Mouse (Mus musculus) cortical plate, adult 2 months (tissue): ENCODE measurements at regions not wholly inside any gene's neighbourhood (a gene's known extent, or its start where the extent isn't known, plus 50 kb on each side); places are given as distances from the start of the nearest gene placed in this dataset.

ENCODE experiments used
- H3K27ac ChIP-seq: fragments of 200-500 bp; 2 replicates; pipeline ENCODE4 v1.5.1; 2012; ENCODE audit warnings: low read length, control low read depth, inconsistent platforms; ENCODE audit not compliant: insufficient read depth
- H3K4me1 ChIP-seq: fragments of 200-500 bp; 2 replicates; pipeline ENCODE4 v1.6.1; 2011; ENCODE audit warnings: low read length; ENCODE audit not compliant: control insufficient read depth, insufficient read depth
- H3K4me3 ChIP-seq: fragments of 200-500 bp; 2 replicates; pipeline ENCODE4 v1.5.1; 2011; ENCODE audit warnings: mild to moderate bottlenecking, low read length, control low read depth; ENCODE audit not compliant: insufficient read depth
- CTCF ChIP-seq: fragments of 200-500 bp; IDR thresholded peaks from 2 replicates; pipeline ENCODE4 v1.5.1; 2011; ENCODE audit warnings: mild to moderate bottlenecking, control low read depth, low read length; ENCODE audit not compliant: insufficient read depth; ENCODE audit errors: extremely low read depth
- POLR2A ChIP-seq: fragments of 200-500 bp; IDR thresholded peaks from 2 replicates; pipeline ENCODE4 v1.6.1; 2011; ENCODE audit warnings: mild to moderate bottlenecking, low read length, control low read depth; ENCODE audit not compliant: insufficient read depth; ENCODE audit errors: extremely low read depth

GRCm38 (mm10) chr14:61665815-61666214 lies 58.6 kb downstream of the Kcnrg start:
- Histone ChIP-seq H3K27ac (no peak overlapping the region), H3K4me3 (no peak overlapping the region), H3K4me1 (peaks cover 1% of the 10 kb centered on the region; the same call in 1 of the 2 replicates)
- TF ChIP-seq POLR2A (no peak), CTCF (no peak)

GRCm38 (mm10) chr14:61673184-61673583 lies 65.9 kb downstream of the Kcnrg start:
- H3K27ac ChIP-seq: no peak overlapping the region
- TF ChIP-seq POLR2A: no peak
- TF ChIP-seq CTCF: no peak

GRCm38 (mm10) chr14:61678107-61678506 lies 70.8 kb downstream of the Kcnrg start:
- Histone ChIP-seq H3K4me1 (no peaks in the 10 kb centered on the region; the same call in 1 of the 2 replicates), H3K4me3 (no peak overlapping the region), H3K27ac (no peak overlapping the region)
- TF ChIP-seq CTCF (no peak), POLR2A (no peak)

More at GRCm38 (mm10) chr14:61673184-61673583, 65.9 kb downstream of the Kcnrg start:
- Histone ChIP-seq H3K4me1 (no peaks in the 10 kb centered on the region), H3K4me3 (no peak overlapping the region)

- TF ChIP-seq POLR2A (peak; percentile 54; the same call in 1 of the 2 replicates), CTCF (no peak)
- H3K4me1 ChIP-seq: no peaks in the 10 kb centered on the region; the same call in 1 of the 2 replicates
- H3K27ac ChIP-seq: peak overlapping the region; percentile 99
- peak overlapping the region; percentile 79 for H3K4me3 ChIP-seq
Observed at GRCm38 (mm10) chr14:61680818-61681707, 73.8 kb downstream of the Kcnrg start.

GRCm38 (mm10) chr14:61681708-61682701 lies 74.7 kb downstream of the Kcnrg start:
- peak overlapping the region; percentile 99 for H3K27ac ChIP-seq
- TF ChIP-seq CTCF: no peak
- 0 out of 2 replicates have a peak, but pooled peaks have one; percentile 8 for TF ChIP-seq POLR2A

GRCm38 (mm10) chr14:61682721-61683355 lies 75.6 kb downstream of the Kcnrg start:
- TF ChIP-seq CTCF (no peak), POLR2A (no peak)
- H3K27ac ChIP-seq: peak overlapping the region; percentile 99
- H3K4me1 ChIP-seq: no peaks in the 10 kb centered on the region; the same call in 1 of the 2 replicates
- H3K4me3 ChIP-seq: peak overlapping the region; percentile 79

More at GRCm38 (mm10) chr14:61681708-61682701, 74.7 kb downstream of the Kcnrg start:
- H3K4me3 ChIP-seq: peak overlapping the region; percentile 79
- H3K4me1 ChIP-seq: no peaks in the 10 kb centered on the region; the same call in 1 of the 2 replicates

GRCm38 (mm10) chr14:61683356-61683740 lies 76.1 kb downstream of the Kcnrg start:
- TF ChIP-seq POLR2A: no peak
- TF ChIP-seq CTCF: no peak
- peak overlapping the region; percentile 79 for H3K4me3 ChIP-seq
- peak overlapping the region; percentile 99 for H3K27ac ChIP-seq
- no peaks in the 10 kb centered on the region; the same call in 1 of the 2 replicates for H3K4me1 ChIP-seq

GRCm38 (mm10) chr14:61683791-61684411 lies 76.6 kb downstream of the Kcnrg start:
- peak overlapping the region; percentile 79; the same call in 1 of the 2 replicates for H3K4me3 ChIP-seq
- H3K4me1 ChIP-seq: no peaks in the 10 kb centered on the region; the same call in 1 of the 2 replicates
- no peak overlapping the region for H3K27ac ChIP-seq
- TF ChIP-seq POLR2A: no peak
- TF ChIP-seq CTCF: no peak
